Comparison of ENCODE assay signal across 8 mouse cellular contexts in genomic region chr16:18586906-18587546, GRCm38 (mm10). TPM values are rescaled to one million over a fixed set of nuclear protein-coding genes. Genes with fewer than 3 reads are reported as not detected.
DNase-seq lines count a peak whose midpoint lies in the region; ATAC-seq and TF ChIP-seq lines count a peak whose summit lies in the region.

No protein-coding gene starts in this region.

- H3K79me2 ChIP-seq in myocyte (ENCODE audit: control insufficient read depth, insufficient read depth) = peaks cover 12% of the 10 kb centered on the region

- H3K36me3 ChIP-seq in kidney, embryonic 16.5 days (ENCODE audit: insufficient read depth, low read length) = no peaks in the 10 kb centered on the region
- H3K36me3 ChIP-seq in embryonic facial prominence, embryonic 13.5 days = no peaks in the 10 kb centered on the region
- H3K36me3 ChIP-seq in myocyte (ENCODE audit: control insufficient read depth, insufficient read depth) = no peaks in the 10 kb centered on the region

- peak overlapping the region; percentile 47 for H3K4me3 ChIP-seq in kidney, embryonic 16.5 days (ENCODE audit: low read length)
- H3K4me3 ChIP-seq in embryonic facial prominence, embryonic 13.5 days = peak overlapping the region; percentile 52
- peak overlapping the region; percentile 85 for H3K4me3 ChIP-seq in myocyte

- peaks cover 47% of the 10 kb centered on the region for H3K4me1 ChIP-seq in kidney, embryonic 16.5 days (ENCODE audit: insufficient read depth, low read length)
- H3K4me1 ChIP-seq in embryonic facial prominence, embryonic 13.5 days = peaks cover 57% of the 10 kb centered on the region

- peak overlapping the region; percentile 90 for H3ac ChIP-seq in myocyte (ENCODE audit: control insufficient read depth, insufficient read length)

- no peak for ATAC-seq in kidney, embryonic 16.5 days (ENCODE audit: low FRiP score, low TSS enrichment)
- ATAC-seq in embryonic facial prominence, embryonic 13.5 days (ENCODE audit: insufficient number of reproducible peaks, insufficient read depth, low FRiP score, low TSS enrichment, low read depth) = no peak

- 2% methylated on average over 33 of the region's 62 CpGs for WGBS in kidney, embryonic 16.5 days
- 2% methylated on average over 29 of the region's 62 CpGs for WGBS in embryonic facial prominence, embryonic 13.5 days

- peak overlapping the region; percentile 32 for H3K9ac ChIP-seq in kidney, embryonic 16.5 days (replicated peaks; ENCODE audit: low read length)
- peak overlapping the region; percentile 75 for H3K9ac ChIP-seq in embryonic facial prominence, embryonic 13.5 days

- DNase-seq in kidney, adult 9 months = no peak
- DNase-seq in induced T-regulatory cell, adult 2 months (ENCODE audit: low read depth) = peak; percentile 38
- DNase-seq in right cerebral cortex, postnatal 4 days = no peak
- DNase-seq in adrenal gland, adult 18-20 months (ENCODE audit: low spot score in 2 of 2) = no peak
- DNase-seq in left cerebral cortex, postnatal 14 days (ENCODE audit: low spot score in 2 of 2) = no peak

- peaks cover 99% of the 10 kb centered on the region for H3K27me3 ChIP-seq in kidney, embryonic 16.5 days (ENCODE audit: insufficient read depth, low read length)
- H3K27me3 ChIP-seq in embryonic facial prominence, embryonic 13.5 days = peaks cover 100% of the 10 kb centered on the region
- H3K27me3 ChIP-seq in myocyte (ENCODE audit: control insufficient read depth, insufficient read depth, insufficient read length) = no peaks in the 10 kb centered on the region

- H3K4me2 ChIP-seq in kidney, embryonic 16.5 days (replicated peaks; ENCODE audit: low read depth, low read length) = peak overlapping the region; percentile 65
- peak overlapping the region; percentile 82 for H3K4me2 ChIP-seq in embryonic facial prominence, embryonic 13.5 days
- peak overlapping the region; percentile 95 for H3K4me2 ChIP-seq in myocyte (ENCODE audit: low read depth)

- H3K27ac ChIP-seq in kidney, embryonic 16.5 days (ENCODE audit: low read length) = no peak overlapping the region
- H3K27ac ChIP-seq in embryonic facial prominence, embryonic 13.5 days = peak overlapping the region; percentile 55; the same call in 1 of the 2 replicates

- no peaks in the 10 kb centered on the region for H3K9me3 ChIP-seq in kidney, embryonic 16.5 days (ENCODE audit: low read length)
- no peaks in the 10 kb centered on the region for H3K9me3 ChIP-seq in embryonic facial prominence, embryonic 13.5 days

- intact Hi-C loops in left cerebral cortex, postnatal 14 days (cut with DNase I) = no loop called here

- peak; percentile 94 for TF ChIP-seq POLR2A in myocyte (IDR thresholded peaks at IDR 0.05; ENCODE audit: insufficient read length, low read depth)

TF ChIP-seq in myocyte, 11 proteins besides CTCF, POLR2A, EP300 and RAD21:
- TF ChIP-seq POLR2AphosphoS2 (IDR thresholded peaks at IDR 0.05; ENCODE audit: insufficient read length, low read depth) = peak; percentile 73
- no peak for TF ChIP-seq TCF3 (IDR thresholded peaks at IDR 0.05; ENCODE audit: insufficient read length, low read depth)

RNA-seq across cellular contexts. Expression of gene Tbx1, which starts 3.4 kb away (rescaled TPM):
- 0.26 and 0.32 TPM in 2 replicates for polyA plus RNA-seq in kidney, embryonic 16.5 days (2015; fragmentation: Nextera tagmentation; extraction: Ambion mirVana)
- polyA plus RNA-seq in embryonic facial prominence, embryonic 13.5 days (2015; fragmentation: Nextera tagmentation; extraction: Ambion mirVana) = 7.9 and 8.3 TPM in 2 replicates
- polyA plus RNA-seq in myocyte (2012; fragmentation: generic; extraction: Trizol) = 16.9 TPM
- total RNA-seq in adrenal gland, adult 18-20 months (2021) = under 1 TPM in 1 of 2 experiments, not detected in 1; 0.22 TPM
- total RNA-seq in left cerebral cortex, postnatal 14 days (2021) = 1 to 10 TPM; 2.0 to 2.2 TPM

RNA-seq across cellular contexts. Expression of gene Gp1bb, which starts 35.2 kb away (rescaled TPM):
- polyA plus RNA-seq in kidney, embryonic 16.5 days (2015; fragmentation: Nextera tagmentation; extraction: Ambion mirVana) = 0.96 and 1.3 TPM in 2 replicates
- polyA plus RNA-seq in embryonic facial prominence, embryonic 13.5 days (2015; fragmentation: Nextera tagmentation; extraction: Ambion mirVana) = 2.2 and 3.2 TPM in 2 replicates
- 9.4 TPM for polyA plus RNA-seq in myocyte (2012; fragmentation: generic; extraction: Trizol)
- total RNA-seq in adrenal gland, adult 18-20 months (2021) = not detected
- 1 to 10 TPM; 1.8 to 2.5 TPM for total RNA-seq in left cerebral cortex, postnatal 14 days (2021)

RNA-seq across cellular contexts. Expression of gene Gm49601, which starts 39.2 kb away (rescaled TPM):
- polyA plus RNA-seq in kidney, embryonic 16.5 days (2015; fragmentation: Nextera tagmentation; extraction: Ambion mirVana) = 2.1 and 2.6 TPM in 2 replicates
- polyA plus RNA-seq in embryonic facial prominence, embryonic 13.5 days (2015; fragmentation: Nextera tagmentation; extraction: Ambion mirVana) = 4.5 and 7.4 TPM in 2 replicates
- 11.4 TPM for polyA plus RNA-seq in myocyte (2012; fragmentation: generic; extraction: Trizol)
- 1 to 10 TPM; 1.4 to 5.1 TPM for total RNA-seq in adrenal gland, adult 18-20 months (2021)
- 100 to 1,000 TPM; 216 to 232 TPM for total RNA-seq in left cerebral cortex, postnatal 14 days (2021)

RNA-seq across cellular contexts. Expression of gene Sept5, which starts 42.7 kb away (rescaled TPM):
- polyA plus RNA-seq in kidney, embryonic 16.5 days (2015; fragmentation: Nextera tagmentation; extraction: Ambion mirVana) = 17.9 and 21.4 TPM in 2 replicates
- 39.7 and 45.9 TPM in 2 replicates for polyA plus RNA-seq in embryonic facial prominence, embryonic 13.5 days (2015; fragmentation: Nextera tagmentation; extraction: Ambion mirVana)
- polyA plus RNA-seq in myocyte (2012; fragmentation: generic; extraction: Trizol) = 112 TPM
- total RNA-seq in adrenal gland, adult 18-20 months (2021) = 10 to 100 TPM in 1 of 2 experiments, 1 to 10 TPM in 1; 7.9 to 10.7 TPM
- total RNA-seq in left cerebral cortex, postnatal 14 days (2021) = 100 to 1,000 TPM; 866 to 932 TPM
